Mouse (Mus musculus): Measurements from ENCODE around the gene Slc8a3.

The Slc8a3 gene

GRCm38 (mm10) chr12:81184967-81185366, 148.0 kb downstream of the Slc8a3 start:
- no peak for DNase-seq (ENCODE audit: low spot score)

DNA sequence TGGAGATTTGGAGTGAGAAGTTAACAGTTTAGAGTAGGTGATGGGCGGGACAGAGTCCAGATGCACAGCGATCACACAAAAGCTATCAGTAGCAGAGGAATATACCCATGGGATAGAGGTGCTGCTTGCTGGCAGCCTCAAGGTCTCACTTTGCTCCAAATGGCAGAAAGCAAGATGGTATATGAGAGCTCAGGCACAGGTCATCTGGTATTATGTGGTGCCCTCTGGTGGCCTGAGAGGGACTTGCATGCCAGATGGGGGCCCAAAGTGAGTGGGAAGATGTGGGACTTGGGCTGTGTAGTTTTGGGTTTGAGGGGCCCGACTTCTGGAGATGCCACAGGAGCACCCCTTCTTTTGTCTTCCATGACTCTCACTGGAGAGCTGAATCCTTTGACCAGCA, 150.9 kb downstream of the Slc8a3 start:
- peak; percentile 6 for DNase-seq (ENCODE audit: low spot score)

DNA sequence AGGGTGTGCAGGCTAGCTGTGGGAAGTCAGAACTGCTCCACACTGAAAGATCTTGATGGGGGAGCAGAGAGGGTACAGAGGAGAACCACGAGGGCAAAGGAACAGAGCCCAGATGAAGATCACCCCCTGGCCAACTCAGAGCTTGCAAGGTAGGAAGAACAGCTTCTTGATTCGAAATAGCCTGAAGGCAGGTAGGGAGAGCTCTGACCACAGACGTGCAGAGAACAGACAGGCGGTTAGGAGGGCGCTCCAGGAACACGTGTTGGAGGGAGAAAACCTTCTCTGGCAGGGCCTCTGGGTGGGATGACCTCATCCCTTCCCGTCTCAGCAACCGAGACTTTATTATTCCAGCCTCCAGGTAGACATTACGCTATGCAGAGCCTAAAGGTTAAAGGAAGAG, 157.7 kb downstream of the Slc8a3 start:
- no peak for DNase-seq (ENCODE audit: low spot score)

DNA sequence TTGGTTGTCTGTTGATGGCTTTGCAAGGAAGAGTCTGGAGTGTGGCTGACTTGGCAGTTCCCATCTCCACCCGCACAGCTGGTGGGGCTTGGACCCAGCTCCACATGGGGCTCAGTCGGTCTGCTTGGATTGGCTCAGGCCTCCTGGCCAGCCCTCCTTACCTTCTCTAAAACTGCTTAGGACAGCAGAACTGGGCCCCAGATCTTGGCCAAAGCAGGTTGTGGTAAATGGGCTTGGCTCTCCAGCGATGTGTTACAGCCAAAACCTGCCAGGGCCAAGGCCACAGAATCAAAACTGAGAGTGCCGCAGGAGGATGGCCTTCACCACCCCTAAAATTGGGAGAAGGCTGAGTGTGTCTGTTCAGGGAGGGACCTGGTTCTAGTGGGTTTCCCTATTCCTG, 159.1 kb downstream of the Slc8a3 start:
- DNase-seq (ENCODE audit: low spot score) = no peak

- DNase-seq (ENCODE audit: low spot score) = no peak
These were observed 160.0 kb downstream of the Slc8a3 start for GRCm38 (mm10) chr12:81173011-81173410.

DNA sequence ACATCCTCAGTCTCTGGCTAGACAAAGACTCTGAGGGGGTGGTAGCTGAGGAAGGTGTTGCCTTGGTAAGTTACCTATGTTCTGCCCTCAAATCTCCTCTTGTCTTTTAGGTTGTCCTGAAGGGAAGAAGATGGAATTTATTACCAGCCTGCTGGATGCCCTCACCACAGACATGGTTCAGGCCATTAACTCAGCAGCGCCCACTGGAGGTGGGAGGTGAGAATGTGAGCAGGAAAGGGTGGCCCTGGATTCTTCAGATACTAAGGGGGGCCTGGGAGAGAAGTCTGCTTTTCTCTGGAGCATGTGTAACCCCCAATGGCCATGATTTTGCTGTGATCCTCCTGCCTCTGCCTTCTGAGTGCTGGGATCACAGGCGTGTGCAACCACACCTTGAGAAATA, 162.9 kb downstream of the Slc8a3 start:
- DNase-seq (ENCODE audit: low spot score) = no peak

- no peak for DNase-seq (ENCODE audit: low spot score)
These were observed 164.5 kb downstream of the Slc8a3 start for GRCm38 (mm10) chr12:81168494-81168893.

DNA sequence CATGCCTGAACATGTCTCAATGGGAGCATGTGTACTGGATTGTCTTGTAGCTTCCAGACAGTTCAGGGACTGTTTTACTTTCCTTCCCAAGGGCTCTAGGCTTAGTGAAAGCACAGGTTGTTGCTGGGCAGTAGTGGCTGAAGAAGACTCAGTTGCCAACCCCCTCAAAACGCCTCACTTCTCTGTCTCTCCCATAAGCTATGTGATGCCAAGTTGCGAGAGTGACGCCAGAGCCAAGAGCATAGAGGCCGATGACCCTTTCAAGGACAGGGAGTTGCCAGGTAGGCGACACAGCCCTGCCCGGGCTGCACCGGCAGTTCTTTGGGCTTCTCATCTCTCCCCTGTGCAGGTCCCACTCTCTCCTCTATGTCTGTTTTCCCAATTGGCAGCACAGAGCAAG, 164.9 kb downstream of the Slc8a3 start:
- DNase-seq (ENCODE audit: low spot score) = no peak

DNA sequence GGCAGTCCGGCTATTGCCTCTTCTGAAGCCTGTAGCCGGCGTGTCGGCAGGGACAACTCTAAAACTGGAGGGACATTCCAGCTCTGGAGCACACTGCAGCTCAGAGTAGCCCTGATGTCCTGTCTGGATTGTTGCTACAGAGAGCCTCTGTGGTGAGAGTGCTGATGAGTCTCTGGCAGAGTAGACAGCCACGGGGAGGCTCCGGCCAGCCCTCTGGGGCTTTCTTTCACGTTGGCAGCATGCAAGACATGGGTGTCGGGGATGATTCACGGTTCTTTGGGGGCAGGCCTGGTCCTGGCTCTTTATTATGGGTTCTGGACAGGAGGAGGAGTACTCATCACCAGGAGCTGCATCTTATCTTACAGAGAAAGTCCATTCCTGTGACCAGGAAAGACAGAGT, 165.8 kb downstream of the Slc8a3 start:
- DNase-seq (ENCODE audit: low spot score) = no peak

DNA sequence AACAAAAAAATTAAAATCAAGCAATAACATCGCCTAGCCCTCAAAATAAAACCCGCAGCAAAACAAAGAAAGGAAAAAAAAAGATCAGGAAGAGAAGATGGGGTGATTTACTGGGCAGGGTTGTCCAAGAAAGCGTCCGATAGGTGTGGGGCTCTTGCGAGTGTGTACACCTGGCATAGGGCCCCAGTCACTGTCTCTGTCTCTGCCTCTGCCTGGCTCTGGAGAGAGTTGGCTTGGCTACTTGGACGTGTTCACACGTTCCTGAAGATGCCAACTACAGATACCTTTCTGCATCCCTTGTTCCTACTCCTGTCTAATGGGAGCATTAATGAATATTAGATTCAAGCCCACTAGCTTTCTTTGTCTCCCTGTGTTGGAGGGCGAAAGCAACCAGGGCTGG, 166.4 kb downstream of the Slc8a3 start:
- DNase-seq (ENCODE audit: low spot score) = no peak

DNA sequence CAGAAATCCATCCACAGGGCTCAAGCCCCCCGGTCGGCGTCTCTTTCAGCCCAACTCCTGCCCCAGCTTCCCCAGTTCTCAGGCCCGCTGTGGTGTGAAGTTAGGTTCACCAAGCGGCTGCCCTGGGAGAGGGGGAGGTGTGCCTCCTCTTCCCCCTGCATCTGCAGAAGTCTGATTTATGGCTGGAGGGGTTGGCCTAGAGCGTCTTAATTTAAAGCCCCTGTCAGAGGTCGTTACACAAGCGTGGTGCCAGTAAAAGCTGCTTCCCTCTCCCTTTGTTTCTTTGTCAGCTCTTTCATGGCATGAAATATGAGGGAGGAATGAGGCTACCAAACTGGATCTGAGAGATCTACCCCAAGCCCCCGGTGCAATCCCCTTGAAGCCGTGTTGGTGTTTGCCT, 166.9 kb downstream of the Slc8a3 start:
- DNase-seq (ENCODE audit: low spot score) = no peak

GRCm38 (mm10) chr12:81163566-81163965, 169.4 kb downstream of the Slc8a3 start:
- no peak for DNase-seq (ENCODE audit: low spot score)

DNA sequence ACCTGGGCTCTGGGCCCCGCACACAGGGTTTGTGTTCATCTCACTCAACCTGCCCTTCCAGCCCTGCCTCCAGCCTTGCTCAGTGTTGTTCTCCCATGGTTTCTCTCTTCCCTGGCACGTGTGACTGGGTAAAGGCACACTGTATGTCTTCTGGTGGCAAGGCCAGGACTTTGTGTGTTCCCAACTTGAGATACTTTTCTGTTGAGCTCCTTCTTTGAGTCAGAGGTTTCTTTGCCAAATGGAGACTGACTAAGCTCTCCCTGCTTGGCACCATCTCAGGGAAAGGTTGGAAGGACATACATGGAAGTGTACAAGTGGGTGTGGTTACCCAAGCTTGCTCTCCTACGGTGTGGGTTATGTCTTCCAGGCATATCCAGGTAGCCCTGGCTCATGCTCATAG, 169.8 kb downstream of the Slc8a3 start:
- no peak for DNase-seq (ENCODE audit: low spot score)

DNA sequence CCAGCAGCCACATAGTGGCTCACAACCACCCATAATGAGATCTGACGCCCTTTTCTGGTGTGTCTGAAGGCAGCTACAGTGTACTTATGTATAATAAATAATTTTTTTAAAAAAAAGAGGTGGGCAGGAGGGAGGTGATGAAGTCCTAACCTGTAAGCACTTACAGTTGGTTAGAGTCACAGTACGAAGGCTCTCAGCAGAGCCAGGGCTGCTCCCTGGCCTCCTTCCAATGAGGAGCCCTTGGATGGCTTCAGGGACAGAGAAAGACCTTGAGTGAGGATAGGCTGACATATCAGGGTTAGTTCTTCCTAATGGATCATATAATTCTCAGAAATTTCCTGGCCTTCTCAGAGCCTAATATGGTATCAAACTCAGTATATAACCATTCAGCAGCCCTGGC, 171.7 kb downstream of the Slc8a3 start:
- DNase-seq (ENCODE audit: low spot score) = no peak

- no peak for DNase-seq (ENCODE audit: low spot score)
These were observed 172.1 kb downstream of the Slc8a3 start for GRCm38 (mm10) chr12:81160831-81161230.

- no peak for DNase-seq (ENCODE audit: low spot score)
These were observed 172.6 kb downstream of the Slc8a3 start for GRCm38 (mm10) chr12:81160425-81160824.

- no peak for DNase-seq (ENCODE audit: low spot score)
These were observed 173.0 kb downstream of the Slc8a3 start for GRCm38 (mm10) chr12:81159947-81160346.

GRCm38 (mm10) chr12:81156841-81157240, 176.1 kb downstream of the Slc8a3 start:
- no peak for DNase-seq (ENCODE audit: low spot score)

- DNase-seq (ENCODE audit: low spot score) = no peak
These were observed 177.3 kb downstream of the Slc8a3 start for GRCm38 (mm10) chr12:81155675-81156074.

DNA sequence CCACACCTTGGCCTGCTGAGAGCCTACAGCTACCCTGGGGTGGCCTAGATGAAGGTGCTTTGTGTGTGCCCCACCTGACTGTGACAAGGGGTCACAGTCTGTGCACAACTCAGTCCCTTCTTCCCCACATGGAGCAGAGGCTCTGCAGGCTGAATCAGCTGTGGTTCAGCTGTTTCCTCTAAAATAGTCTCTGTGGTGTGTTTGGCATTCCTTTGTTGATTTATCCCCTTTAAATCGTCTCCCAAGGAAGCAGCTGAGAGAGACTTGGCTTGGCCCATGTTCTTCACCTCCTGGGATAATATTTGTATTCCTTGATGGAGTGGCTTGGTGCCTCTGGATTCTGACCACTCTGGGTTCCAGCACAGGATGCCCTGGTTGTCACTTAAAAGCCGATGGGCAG, 180.9 kb downstream of the Slc8a3 start:
- no peak for DNase-seq (ENCODE audit: low spot score)

DNA sequence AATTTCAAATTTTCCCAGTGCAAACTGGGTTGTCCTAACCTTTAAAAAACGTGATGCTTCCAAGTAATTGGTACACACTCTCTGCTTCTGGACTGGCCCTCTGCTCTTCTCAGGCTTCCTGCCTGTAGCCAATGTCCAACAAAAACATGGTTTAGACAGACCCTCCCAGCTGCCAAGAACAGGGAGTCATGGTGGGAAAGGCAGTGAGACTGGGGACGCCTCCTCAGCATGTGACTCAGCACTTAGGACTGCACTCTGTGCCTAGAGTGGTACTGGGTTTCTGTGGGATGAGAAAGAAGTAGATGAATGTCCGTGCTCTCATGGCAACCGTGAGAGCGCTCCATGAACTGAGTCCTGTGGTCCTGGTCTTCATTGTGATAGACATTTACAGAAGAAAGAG, 182.1 kb downstream of the Slc8a3 start:
- DNase-seq (ENCODE audit: low spot score) = no peak

- DNase-seq (ENCODE audit: low spot score) = no peak
These were observed 185.0 kb downstream of the Slc8a3 start for GRCm38 (mm10) chr12:81147956-81148355.

Measured in spleen, adult 12 weeks (tissue).